Mouse (Mus musculus) forebrain, postnatal 0 days (tissue): ENCODE data around the gene Gm15091. TPM values are rescaled to one million over a fixed set of nuclear protein-coding genes. Genes with fewer than 3 reads are reported as not detected.
"Not testable (repeated sequence)": the region's sequence is repeated elsewhere in the genome, so short reads cannot be mapped to it uniquely, and the experiment has no call there.

Experiments
- ATAC-seq: fragments of 200-750 bp; cut with Nextera tagmentation; 2 replicates; pipeline ENCODE4 v1.8.0; 2017; ENCODE audit warnings: mild to moderate bottlenecking, moderate library complexity
- DNase-seq: peaks from one replicate; pipeline ENCODE4 v3.0.0-alpha.2; 2015
- H3K27ac ChIP-seq: fragments of 300-500 bp; sonication (generic); 2 replicates; pipeline ENCODE4 v1.5.1; 2014; ENCODE audit warnings: low read depth, mild to moderate bottlenecking, antibody characterized with exemption, low read length, moderate library complexity, mixed read lengths
- H3K27me3 ChIP-seq: fragments of 300-500 bp; sonication (generic); 2 replicates; pipeline ENCODE4 v1.6.1; 2014; ENCODE audit warnings: mild to moderate bottlenecking, low read length, mixed read lengths; ENCODE audit not compliant: insufficient read depth
- H3K36me3 ChIP-seq: fragments of 300-500 bp; sonication (generic); 2 replicates; pipeline ENCODE4 v1.6.1; 2014; ENCODE audit warnings: mild to moderate bottlenecking, moderate library complexity; ENCODE audit not compliant: insufficient read depth
- H3K4me1 ChIP-seq: fragments of 300-500 bp; sonication (generic); 2 replicates; pipeline ENCODE4 v1.6.1; 2014; ENCODE audit warnings: antibody characterized with exemption; ENCODE audit not compliant: insufficient read depth
- H3K4me2 ChIP-seq: fragments of 300-500 bp; sonication (generic); 2 replicates; pipeline ENCODE4 v1.6.1; 2014; ENCODE audit warnings: low read depth, mild to moderate bottlenecking, moderate library complexity
- H3K4me3 ChIP-seq: fragments of 300-500 bp; sonication (generic); 2 replicates; pipeline ENCODE4 v1.5.1; 2014; ENCODE audit warnings: low read depth, low read length, mixed read lengths
- H3K9ac ChIP-seq: fragments of 300-500 bp; sonication (generic); 2 replicates; pipeline ENCODE4 v1.6.1; 2014; ENCODE audit warnings: mild to moderate bottlenecking
- H3K9me3 ChIP-seq: fragments of 300-500 bp; sonication (generic); 2 replicates; pipeline ENCODE4 v1.6.1; 2016; ENCODE audit warnings: low read length
- WGBS: fragments of 180-500 bp; shearing (Covaris S2); extraction: QIAGEN DNeasy Blood & Tissue Kit; methylation state at CpG from one replicate; pipeline ENCODE4 v1.1.7; 2014; 5-methylcytosine and 5-hydroxymethylcytosine counted together
- polyA plus RNA-seq: library from polyadenylated mRNA; unstranded; fragments of >200 nt; fragmentation: Nextera tagmentation; extraction: Ambion mirVana; gene quantifications from 2 replicates; pipeline ENCODE4 v1.2.1, GENCODE M21; 2015
- total RNA-seq: library from RNA; depleted of rRNA; stranded (reverse); fragments of >200 nt; gene quantifications from 2 replicates; pipeline ENCODE4 v1.2.3, GENCODE M21; 2014; rRNA removed

The Gm15091 gene
- total RNA-seq (not detected in 2 replicates), polyA plus RNA-seq (not detected in 2 replicates)

DNA sequence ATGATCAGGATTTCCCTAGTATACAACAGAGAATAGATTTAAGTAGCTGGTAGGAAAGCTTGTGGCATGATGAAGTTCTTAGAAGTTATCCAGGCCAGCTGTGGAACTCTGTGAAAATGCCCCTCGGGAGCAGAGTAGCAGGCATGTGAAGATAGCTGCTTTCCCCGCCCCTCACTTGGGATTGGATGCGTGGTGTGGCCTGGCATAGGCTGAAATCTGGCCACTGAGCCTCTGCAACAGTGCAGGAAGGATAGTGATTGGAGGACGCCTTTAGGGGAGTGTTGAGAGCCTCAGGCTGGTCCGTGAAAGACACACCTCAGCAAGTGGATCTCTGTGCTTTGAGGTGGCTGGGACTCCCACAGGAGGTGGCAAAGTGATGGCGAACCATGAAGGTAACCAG lies at the start of gene Gm15091:
TSS of gene Gm15091 (plus strand) at position 301 of the 400 bp plus-strand sequence.
- 85% methylated on average over 5 of the region's 6 CpGs for WGBS
- not testable (repeated sequence) for H3K4me3 ChIP-seq, H3K9me3 ChIP-seq, DNase-seq, H3K27ac ChIP-seq, H3K27me3 ChIP-seq, H3K9ac ChIP-seq, H3K4me1 ChIP-seq, ATAC-seq, H3K4me2 ChIP-seq, H3K36me3 ChIP-seq

Other genes starting within 250 kb of the Gm15091 start
- gene Gm15097, start 157.2 kb upstream of the Gm15091 start, total RNA-seq, result not detected in 2 replicates
- gene Gm15097, start 157.2 kb upstream of the Gm15091 start, polyA plus RNA-seq, result not detected in 2 replicates